Mouse (Mus musculus) lung, adult 2 months (tissue): Measurements from ENCODE around the gene Idh2.
"Not testable (repeated sequence)": the region's sequence is repeated elsewhere in the genome, so short reads cannot be mapped to it uniquely, and the experiment has no call there.

Source experiments
- CTCF ChIP-seq: fragments of 200-500 bp; IDR thresholded peaks from 2 replicates; pipeline ENCODE4 v1.5.1; 2011; ENCODE audit warnings: mild to moderate bottlenecking, low read length, control low read depth; ENCODE audit not compliant: insufficient read depth
- POLR2A ChIP-seq: fragments of 200-500 bp; IDR thresholded peaks from 2 replicates; pipeline ENCODE4 v1.6.1; 2011; ENCODE audit warnings: low read depth, mild to moderate bottlenecking, control low read depth, low read length, borderline replicate concordance; ENCODE audit errors: extremely low read depth

GRCm38 (mm10) chr7:80131315-80131714 is 16.1 kb upstream of the Idh2 start:
- not testable (repeated sequence) for TF ChIP-seq CTCF, POLR2A
